Mouse (Mus musculus) testis, postnatal 14 days (tissue): ENCODE results near the gene Rfxap.

ENCODE experiments used
- DNase-seq: peaks from one replicate; pipeline ENCODE4 v3.0.0; 2021; ENCODE audit warnings: low spot score

The Rfxap gene

GRCm38 (mm10) chr3:54807666-54808217 lies at the start of gene Rfxap:
TSS of gene Rfxap (minus strand) at chr3:54807791.
- peak; percentile 95 for DNase-seq

GRCm38 (mm10) chr3:54835421-54835820 lies 27.8 kb upstream of the Rfxap start:
- DNase-seq: no peak

- DNase-seq: no peak
Observed at GRCm38 (mm10) chr3:54832491-54832890, 24.9 kb upstream of the Rfxap start.

- no peak for DNase-seq
Observed at GRCm38 (mm10) chr3:54822526-54822925, 14.9 kb upstream of the Rfxap start.

GRCm38 (mm10) chr3:54815292-54815691 lies 7.7 kb upstream of the Rfxap start:
- no peak for DNase-seq

- no peak for DNase-seq
Observed at GRCm38 (mm10) chr3:54814622-54815021, 7.0 kb upstream of the Rfxap start.

- no peak for DNase-seq
Observed at GRCm38 (mm10) chr3:54813418-54813988, 5.9 kb upstream of the Rfxap start.

DNA sequence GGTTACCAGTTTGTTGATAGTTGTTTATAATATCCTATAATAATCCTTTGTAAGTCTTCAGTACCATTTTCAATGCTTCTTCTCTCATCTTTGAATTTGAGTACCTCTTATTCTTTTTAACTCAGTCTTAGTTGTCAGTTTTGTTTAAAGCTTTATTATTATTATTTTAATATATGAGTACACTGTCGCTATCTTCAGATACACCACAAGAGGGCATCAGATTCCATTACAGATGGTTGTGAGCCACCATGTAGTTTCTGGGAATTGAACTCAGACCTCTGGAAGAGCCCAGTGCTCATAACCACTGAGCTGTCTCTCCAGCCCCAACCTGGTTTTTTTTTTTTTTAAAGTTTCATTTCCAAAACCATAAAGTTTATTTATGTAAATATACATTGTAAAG lies 4.0 kb upstream of the Rfxap start:
- DNase-seq: no peak

- peak; percentile 15 for DNase-seq
Observed at GRCm38 (mm10) chr3:54809111-54809510, 1.5 kb upstream of the Rfxap start.

DNA sequence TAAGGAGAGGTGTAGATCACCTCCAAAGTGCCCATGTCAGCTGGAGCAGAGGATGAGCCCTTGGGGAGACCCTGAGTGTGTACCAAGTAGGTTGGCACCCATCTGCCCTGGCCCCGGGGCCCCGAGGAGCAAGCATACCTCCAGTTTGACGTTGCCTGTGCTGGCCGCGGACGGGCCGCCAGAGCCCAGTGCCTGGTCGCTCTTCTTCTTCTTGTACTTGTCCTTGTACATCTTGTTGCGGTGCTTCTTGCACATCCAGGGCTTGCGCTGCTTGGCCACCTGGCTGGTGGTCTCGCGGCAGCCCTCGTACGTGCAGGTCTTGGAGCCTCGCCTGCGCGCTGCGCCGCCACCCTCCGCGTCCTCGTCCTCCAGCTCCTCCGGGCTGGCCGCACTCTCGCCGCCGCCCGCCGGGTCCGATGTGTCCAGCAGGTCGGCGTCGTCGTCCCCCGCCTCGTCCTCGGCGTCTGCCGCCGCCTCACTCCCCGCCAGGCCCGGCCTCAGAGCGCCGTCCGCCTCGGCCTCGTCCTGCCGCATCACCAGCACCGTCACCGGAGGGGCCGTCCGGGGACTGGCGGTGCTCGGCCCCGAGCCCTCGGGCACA lies 430 bp downstream of the Rfxap start:
- no peak for DNase-seq

GRCm38 (mm10) chr3:54803713-54804112 lies 3.9 kb downstream of the Rfxap start:
- no peak for DNase-seq

DNA sequence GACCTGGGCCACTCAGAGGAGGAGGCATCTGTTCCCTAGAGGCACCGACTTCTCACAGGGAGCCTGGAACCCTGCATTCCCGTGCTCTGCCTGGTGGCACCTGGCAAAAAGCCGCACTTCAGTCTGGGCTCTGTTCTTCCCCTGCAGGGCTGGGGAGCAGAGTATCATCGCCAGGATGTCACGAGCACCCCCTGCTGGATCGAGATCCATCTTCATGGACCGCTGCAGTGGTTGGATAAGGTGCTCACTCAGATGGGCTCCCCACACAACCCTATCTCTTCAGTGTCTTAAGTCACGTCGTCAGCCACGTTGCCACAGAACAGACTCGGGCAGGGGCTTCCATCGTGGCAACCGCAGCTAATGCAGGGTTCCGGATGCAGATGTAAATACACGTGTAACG lies 10.4 kb downstream of the Rfxap start:
- DNase-seq: peak; percentile 33

DNA sequence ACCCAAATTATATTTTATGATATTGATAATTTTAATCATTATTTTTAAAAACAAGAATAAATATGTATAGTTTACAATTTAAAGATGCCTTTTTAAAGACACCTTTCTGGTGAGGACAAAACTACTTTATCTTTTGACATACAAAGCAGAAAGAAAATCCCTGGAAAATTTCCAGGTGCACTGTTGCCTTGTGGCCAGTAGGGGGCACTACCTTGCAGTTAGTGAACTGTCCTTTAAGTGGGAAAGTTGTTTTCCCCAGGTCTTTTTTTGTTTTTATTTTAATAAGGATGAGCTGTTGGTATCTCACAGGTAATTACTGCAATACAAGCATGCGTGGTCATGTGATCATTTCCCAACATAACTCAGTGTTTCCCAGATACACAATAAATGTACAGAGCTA lies 11.8 kb downstream of the Rfxap start:
- DNase-seq: no peak

DNA sequence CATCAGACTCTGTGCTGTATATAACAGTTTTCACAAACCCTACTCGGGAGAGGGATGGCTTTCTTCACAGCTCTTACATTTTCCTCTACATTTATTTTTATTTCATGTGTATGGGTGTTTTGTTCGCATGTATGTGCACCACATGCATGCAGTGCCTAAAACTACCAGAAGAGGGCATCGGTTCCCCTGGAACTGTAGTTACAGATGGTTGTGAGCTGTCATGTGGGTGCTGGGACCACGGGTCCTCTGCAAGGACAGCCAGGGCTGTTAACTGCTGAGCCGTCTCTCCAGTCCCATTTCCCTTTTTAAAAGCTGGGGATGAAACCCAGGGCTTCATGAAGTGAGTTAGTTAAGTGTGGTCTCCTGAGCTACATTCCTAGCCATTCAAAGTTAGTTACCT lies 12.2 kb downstream of the Rfxap start:
- DNase-seq: no peak

- peak; percentile 31 for DNase-seq
Observed at GRCm38 (mm10) chr3:54793762-54794161, 13.8 kb downstream of the Rfxap start.

DNA sequence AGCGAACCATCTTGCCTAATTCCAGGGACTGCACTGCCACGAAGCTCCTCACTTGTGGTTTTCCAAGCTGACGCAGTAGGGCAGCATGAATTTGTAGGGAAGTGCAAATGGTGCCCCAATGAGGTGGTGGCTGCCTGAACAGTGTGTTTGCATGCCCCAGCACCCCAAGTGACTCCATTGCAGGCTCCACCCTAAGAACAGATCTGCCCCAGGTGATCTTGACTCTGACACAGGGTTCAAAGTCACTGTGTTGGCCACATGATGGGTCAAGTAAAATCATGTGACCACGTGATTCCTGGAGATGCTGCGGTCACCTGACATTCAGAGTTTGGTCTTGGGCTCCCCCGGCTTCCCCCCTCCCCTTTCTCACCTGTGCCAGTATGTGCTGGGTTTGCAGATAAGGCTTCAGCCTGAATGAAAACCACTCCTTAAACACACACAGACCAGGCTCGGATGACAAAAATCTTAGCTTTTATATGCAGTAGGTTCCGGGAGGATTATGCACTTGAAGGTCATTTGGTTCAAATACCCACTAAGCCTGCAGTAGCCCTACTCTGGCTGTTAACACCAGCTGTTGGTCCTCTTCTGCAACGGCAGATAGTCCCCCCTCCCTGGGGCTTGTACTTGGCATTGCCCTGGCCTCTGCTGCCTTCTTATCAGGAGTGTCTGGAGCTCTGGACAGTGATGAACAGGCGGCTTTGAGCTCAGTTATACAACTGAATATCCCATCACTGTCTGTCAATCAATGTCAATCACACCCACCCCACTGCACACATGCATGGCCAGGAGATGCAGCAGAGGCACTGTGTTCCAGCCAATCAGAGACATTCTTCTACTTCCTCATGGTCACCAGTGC lies 15.5 kb downstream of the Rfxap start:
- DNase-seq: no peak

- no peak for DNase-seq
Observed at GRCm38 (mm10) chr3:54790601-54791000, 17.0 kb downstream of the Rfxap start.

DNA sequence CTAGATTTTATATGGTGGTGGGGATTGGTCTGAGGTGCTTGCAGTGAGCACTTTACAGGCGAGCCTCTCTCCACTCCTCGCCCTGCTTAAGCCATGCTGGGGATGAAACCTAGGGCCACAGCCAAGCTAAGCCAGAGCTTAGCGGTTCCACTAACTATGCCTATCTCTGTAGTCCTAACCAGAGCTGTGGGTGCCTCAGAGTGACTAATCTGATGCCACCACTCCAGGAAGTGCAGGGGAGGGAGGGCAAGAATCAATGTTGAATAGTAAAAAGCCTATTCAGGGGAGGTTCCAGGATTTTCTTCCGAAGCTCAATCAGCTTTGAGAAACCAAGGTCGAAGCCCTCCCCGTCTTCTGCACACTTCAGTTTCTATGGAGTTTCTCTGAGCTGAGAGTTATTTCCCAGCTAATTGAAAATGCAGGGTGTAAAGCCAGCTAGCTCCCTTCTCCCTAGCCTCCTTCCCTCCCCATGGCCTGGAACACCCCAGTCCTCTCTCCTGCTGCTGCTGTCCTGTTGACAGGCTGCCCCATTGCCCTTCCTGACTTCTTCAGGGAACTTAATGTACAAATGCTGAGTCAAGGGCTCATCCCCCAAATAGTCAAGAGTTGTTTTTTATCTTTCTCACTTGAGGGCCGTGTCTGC lies 31.5 kb downstream of the Rfxap start:
- DNase-seq: no peak

DNA sequence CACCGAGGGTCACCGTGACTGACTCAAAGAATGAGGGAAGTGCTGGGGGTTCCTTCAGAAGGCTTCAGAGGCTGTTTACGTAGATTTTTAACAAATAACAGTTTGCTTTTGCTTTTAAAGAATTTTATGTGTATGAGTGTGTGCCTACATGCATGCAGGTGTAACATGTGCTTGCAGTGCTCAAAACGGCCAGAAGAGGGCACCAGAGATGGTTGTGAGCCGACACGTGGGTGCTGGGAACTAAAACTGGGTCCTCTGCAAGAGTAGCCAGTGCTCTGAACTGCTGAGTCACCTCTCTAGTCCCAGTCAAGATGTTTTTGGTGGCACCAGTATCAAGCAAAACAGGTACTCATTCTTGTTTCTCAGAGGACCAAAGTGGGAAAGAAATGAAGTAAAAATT lies 34.0 kb downstream of the Rfxap start:
- DNase-seq: no peak

- DNase-seq: no peak
Observed at GRCm38 (mm10) chr3:54769349-54770275, 38.0 kb downstream of the Rfxap start.

DNA sequence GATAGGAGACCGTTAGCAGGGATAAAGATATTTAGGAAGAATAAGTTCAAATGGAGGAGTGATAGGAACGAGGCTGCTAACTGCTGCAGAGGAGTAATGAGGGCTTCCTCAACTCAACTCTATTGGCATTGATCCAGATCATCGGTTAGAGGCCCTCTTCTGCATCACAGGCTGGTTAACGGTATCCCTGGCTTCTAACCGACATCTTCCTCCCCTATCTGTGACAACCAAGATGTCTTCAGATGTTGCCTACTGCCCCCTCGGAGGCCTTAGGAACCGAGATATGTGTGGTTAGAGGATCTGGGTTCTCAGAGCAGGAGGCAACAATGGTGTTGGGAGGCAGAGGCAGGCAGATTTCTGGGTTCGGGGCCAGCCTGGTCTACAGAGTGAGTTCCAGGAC lies 39.0 kb downstream of the Rfxap start:
- DNase-seq: no peak
